ENCODE assay signal across 18 mouse cellular contexts in genomic region chr6:143838384-143839076, GRCm38 (mm10).
A peak's percentile ranks its signal among the peaks of the same experiment; 100 is the strongest.
DNase-seq lines count a peak whose midpoint lies in the region; ATAC-seq and TF ChIP-seq lines count a peak whose summit lies in the region.
"Had no signal": no experiment of that assay in that cellular context is flagged by ENCODE, and none has a peak within 500 bp of the region (broad histone marks: within the 10 kb centered on the region; RNA-seq: fewer than 3 reads in every experiment).

No protein-coding gene starts in this region.

- DNase-seq in forebrain, embryonic 10.5 days (ENCODE audit: extremely low spot score, low spot score) = no peak
- DNase-seq in midbrain, embryonic 11.5 days (ENCODE audit: low spot score, missing footprints) = no peak
- DNase-seq in left cerebral cortex, postnatal 14 days (ENCODE audit: low spot score in 2 of 2) = no peak
- DNase-seq: adrenal gland, adult 8-10 months; cerebellum, adult 9-10 months; gastrocnemius, postnatal 10 days; kidney, postnatal 10 days; thymus, postnatal 4 days had no signal

- H3K9ac ChIP-seq in forebrain, embryonic 16.5 days (replicated peaks; ENCODE audit: low read depth, low read length) = no peak overlapping the region
- no peak overlapping the region for H3K9ac ChIP-seq in midbrain, embryonic 13.5 days (replicated peaks)
- no peak overlapping the region for H3K9ac ChIP-seq in midbrain, embryonic 11.5 days (ENCODE audit: low read length)
- no peak overlapping the region for H3K9ac ChIP-seq in limb, embryonic 13.5 days
- H3K9ac ChIP-seq in intestine, postnatal 0 days (ENCODE audit: low read depth, low read length) = no peak overlapping the region
- H3K9ac ChIP-seq: embryonic facial prominence, embryonic 13.5 days; intestine, embryonic 15.5 days; liver, embryonic 14.5 days had no signal

- H3K4me1 ChIP-seq in forebrain, embryonic 16.5 days (replicated peaks; ENCODE audit: control insufficient read depth, insufficient read depth, low read length) = no peaks in the 10 kb centered on the region; the same call in 1 of the 2 replicates
- H3K4me1 ChIP-seq in forebrain, embryonic 10.5 days = no peaks in the 10 kb centered on the region
- no peaks in the 10 kb centered on the region for H3K4me1 ChIP-seq in midbrain, embryonic 13.5 days (replicated peaks)
- no peaks in the 10 kb centered on the region for H3K4me1 ChIP-seq in midbrain, embryonic 11.5 days (ENCODE audit: control insufficient read depth, insufficient read depth, low read length)
- peaks cover 21% of the 10 kb centered on the region for H3K4me1 ChIP-seq in limb, embryonic 13.5 days
- H3K4me1 ChIP-seq in intestine, postnatal 0 days (replicated peaks; ENCODE audit: control insufficient read depth, insufficient read depth, low read length) = no peaks in the 10 kb centered on the region
- H3K4me1 ChIP-seq: embryonic facial prominence, embryonic 13.5 days; intestine, embryonic 15.5 days had no signal

- no peak overlapping the region for H3K4me3 ChIP-seq in forebrain, embryonic 16.5 days (replicated peaks; ENCODE audit: low read length)
- no peak overlapping the region for H3K4me3 ChIP-seq in forebrain, embryonic 10.5 days
- no peak overlapping the region for H3K4me3 ChIP-seq in midbrain, embryonic 13.5 days (replicated peaks)
- no peak overlapping the region for H3K4me3 ChIP-seq in midbrain, embryonic 11.5 days (ENCODE audit: low read depth, low read length)
- H3K4me3 ChIP-seq in limb, embryonic 13.5 days = no peak overlapping the region
- H3K4me3 ChIP-seq in intestine, postnatal 0 days (ENCODE audit: low read depth, low read length) = no peak overlapping the region
- H3K4me3 ChIP-seq: embryonic facial prominence, embryonic 13.5 days; intestine, embryonic 15.5 days; megakaryocyte, embryonic 14.5 days had no signal

- TF ChIP-seq CTCF in intestine, postnatal 0 days (IDR thresholded peaks at IDR 0.05; ENCODE audit: low read depth) = no peak

- ATAC-seq in forebrain, embryonic 16.5 days = 0 out of 2 replicates have a peak, but pooled peaks have one; percentile 36
- peak; percentile 24; the same call in 1 of the 2 replicates for ATAC-seq in midbrain, embryonic 13.5 days
- no peak for ATAC-seq in midbrain, embryonic 11.5 days (ENCODE audit: low FRiP score)
- ATAC-seq in limb, embryonic 13.5 days (ENCODE audit: low FRiP score, low read depth) = peak; percentile 66; the same call in 1 of the 2 replicates
- no peak for ATAC-seq in intestine, postnatal 0 days
- ATAC-seq: intestine, embryonic 15.5 days; lung, postnatal 0 days had no signal

- 63% methylated on average over 9 of the region's 9 CpGs for WGBS in forebrain, embryonic 16.5 days
- 85% methylated on average over 9 of the region's 9 CpGs for WGBS in forebrain, embryonic 10.5 days
- 66% methylated on average over 9 of the region's 9 CpGs for WGBS in midbrain, embryonic 13.5 days
- 89% methylated on average over 9 of the region's 9 CpGs for WGBS in midbrain, embryonic 11.5 days
- WGBS in limb, embryonic 13.5 days = 19% methylated on average over 9 of the region's 9 CpGs
- WGBS in intestine, postnatal 0 days = 78% methylated on average over 9 of the region's 9 CpGs

- no peaks in the 10 kb centered on the region for H3K9me3 ChIP-seq in forebrain, embryonic 16.5 days (ENCODE audit: control insufficient read depth, low read length)
- no peaks in the 10 kb centered on the region for H3K9me3 ChIP-seq in forebrain, embryonic 10.5 days
- H3K9me3 ChIP-seq in midbrain, embryonic 13.5 days = no peaks in the 10 kb centered on the region
- H3K9me3 ChIP-seq in midbrain, embryonic 11.5 days (ENCODE audit: control insufficient read depth, low read length) = no peaks in the 10 kb centered on the region
- no peaks in the 10 kb centered on the region for H3K9me3 ChIP-seq in limb, embryonic 13.5 days
- no peaks in the 10 kb centered on the region for H3K9me3 ChIP-seq in intestine, postnatal 0 days (ENCODE audit: control insufficient read depth)
- H3K9me3 ChIP-seq: embryonic facial prominence, embryonic 13.5 days; intestine, embryonic 15.5 days had no signal

- intact Hi-C loops in left cerebral cortex, postnatal 14 days (cut with DNase I) = no loop called here

- peaks cover 16% of the 10 kb centered on the region for H3K36me3 ChIP-seq in forebrain, embryonic 16.5 days (ENCODE audit: control insufficient read depth, insufficient read depth)
- peaks cover 46% of the 10 kb centered on the region for H3K36me3 ChIP-seq in forebrain, embryonic 10.5 days (replicated peaks)
- peaks cover 15% of the 10 kb centered on the region for H3K36me3 ChIP-seq in midbrain, embryonic 13.5 days
- H3K36me3 ChIP-seq in midbrain, embryonic 11.5 days (ENCODE audit: control insufficient read depth, insufficient read depth, low read length) = no peaks in the 10 kb centered on the region
- H3K36me3 ChIP-seq in limb, embryonic 13.5 days = peaks cover 20% of the 10 kb centered on the region
- no peaks in the 10 kb centered on the region for H3K36me3 ChIP-seq in intestine, postnatal 0 days (ENCODE audit: control insufficient read depth, insufficient read depth)
- H3K36me3 ChIP-seq: intestine, embryonic 15.5 days had no signal

- H3K27ac ChIP-seq in forebrain, embryonic 16.5 days (ENCODE audit: low read length) = peak overlapping the region; percentile 20
- no peak overlapping the region for H3K27ac ChIP-seq in forebrain, embryonic 10.5 days
- 0 out of 2 replicates have a peak overlapping the region, but pooled peaks have one; percentile 1 for H3K27ac ChIP-seq in midbrain, embryonic 13.5 days
- H3K27ac ChIP-seq in midbrain, embryonic 11.5 days (ENCODE audit: low read depth, low read length) = no peak overlapping the region
- no peak overlapping the region for H3K27ac ChIP-seq in limb, embryonic 13.5 days
- H3K27ac ChIP-seq in intestine, postnatal 0 days (ENCODE audit: low read depth, low read length) = no peak overlapping the region
- H3K27ac ChIP-seq: embryonic facial prominence, embryonic 13.5 days; intestine, embryonic 15.5 days; liver, embryonic 14.5 days had no signal

- H3K27me3 ChIP-seq in forebrain, embryonic 16.5 days (replicated peaks; ENCODE audit: control insufficient read depth, insufficient read depth, low read length) = no peaks in the 10 kb centered on the region
- no peaks in the 10 kb centered on the region for H3K27me3 ChIP-seq in forebrain, embryonic 10.5 days (ENCODE audit: poor library complexity, severe bottlenecking)
- no peaks in the 10 kb centered on the region for H3K27me3 ChIP-seq in midbrain, embryonic 13.5 days
- H3K27me3 ChIP-seq in midbrain, embryonic 11.5 days (ENCODE audit: control insufficient read depth, insufficient read depth, low read length) = no peaks in the 10 kb centered on the region
- H3K27me3 ChIP-seq in limb, embryonic 13.5 days = peaks cover 66% of the 10 kb centered on the region
- no peaks in the 10 kb centered on the region for H3K27me3 ChIP-seq in intestine, postnatal 0 days (replicated peaks; ENCODE audit: control insufficient read depth, insufficient read depth, low read length)
- H3K27me3 ChIP-seq: intestine, embryonic 15.5 days had no signal

- H3K4me2 ChIP-seq in forebrain, embryonic 16.5 days (ENCODE audit: low read length) = no peak overlapping the region
- H3K4me2 ChIP-seq in midbrain, embryonic 13.5 days (replicated peaks) = no peak overlapping the region
- H3K4me2 ChIP-seq in midbrain, embryonic 11.5 days = no peak overlapping the region
- no peak overlapping the region for H3K4me2 ChIP-seq in limb, embryonic 13.5 days (replicated peaks)
- H3K4me2 ChIP-seq in intestine, postnatal 0 days (replicated peaks; ENCODE audit: low read depth) = no peak overlapping the region
- H3K4me2 ChIP-seq: embryonic facial prominence, embryonic 13.5 days; heart, embryonic 11.5 days; intestine, embryonic 15.5 days had no signal

Comparison
In these comparisons a context has a peak if more than half of its experiments do, and no peak if none do; other contexts are left out.
1. ATAC-seq: peak in forebrain, embryonic 16.5 days (single experiment), midbrain, embryonic 13.5 days (single experiment) and limb, embryonic 13.5 days (single experiment); none in midbrain, embryonic 11.5 days (single experiment) and intestine, postnatal 0 days (single experiment).
2. H3K27ac ChIP-seq: peak in forebrain, embryonic 16.5 days (single experiment) and midbrain, embryonic 13.5 days (single experiment); none in forebrain, embryonic 10.5 days (single experiment), midbrain, embryonic 11.5 days (single experiment), limb, embryonic 13.5 days (single experiment) and intestine, postnatal 0 days (single experiment).